Mouse (Mus musculus) Patski (cell line): Measurements from ENCODE around the gene Hoxa6. TPM values are rescaled to one million over a fixed set of nuclear protein-coding genes. Genes with fewer than 3 reads are reported as not detected.

Experiments used
- ATAC-seq: fragments of 100-300 bp; one replicate; pipeline ENCODE4 v1.8.0; 2021
- CTCF ChIA-PET: fragments of 350-600 bp; sonication (Branson Sonifier 250); formaldehyde crosslinking; loops from one replicate; lab custom pipeline; 2022; ENCODE audit warnings: inconsistent platforms; lab: Charles Lee
- POLR2A ChIA-PET: fragments of 350-600 bp; sonication (Branson Sonifier 250); formaldehyde crosslinking; loops from one replicate; lab custom pipeline; 2022; ENCODE audit warnings: antibody characterized with exemption, inconsistent platforms; lab: Charles Lee
- DNase-seq: peaks from one replicate; pipeline ENCODE4 v3.0.0-alpha.2; 2011; ENCODE audit warnings: low read depth, low spot score
- H3K27me3 ChIP-seq: fragments of 371-371 bp; one replicate; pipeline ENCODE4 v1.5.1; 2021
- CTCF ChIP-seq: fragments of 100-300 bp; IDR thresholded peaks from one replicate; pipeline ENCODE4 v1.5.1; 2021
- in situ Hi-C: fragments of 300-500 bp; cut with MboI; formaldehyde crosslinking; loops from 3 replicates; pipeline ENCODE4 v1.11.1; 2018; ENCODE audit warnings: low pct_unique_long_range_greater_than_20kb, mixed read lengths
- polyA plus RNA-seq: library from polyadenylated mRNA; unstranded; gene quantifications from one replicate; pipeline ENCODE4 v1.2.3, GENCODE M21; 2021

Hoxa6 gene
- polyA plus RNA-seq, 1 experiment from 2014 or later, result 13.5 TPM

- CTCF ChIA-PET, result interaction anchor here (1.3 kb wide), 1 partner anchor 11 kb away, joined by 4 read pairs; no protein-coding TSS in a partner anchor
- H3K27me3 ChIP-seq, result no peaks in the 10 kb centered on the region
- DNase-seq (no peak), ATAC-seq (no peak)
- in situ Hi-C loops, result no loop called here
- no peak for TF ChIP-seq CTCF
- POLR2A ChIA-PET, result interaction anchor here (1.0 kb wide), 1 partner anchor 16 kb away, joined by 4 read pairs; no protein-coding TSS in a partner anchor
Measured at GRCm38 (mm10) chr6:52189909-52190308, 18.6 kb downstream of the Hoxa6 start.

GRCm38 (mm10) chr6:52189172-52189591 is 19.3 kb downstream of the Hoxa6 start:
- DNase-seq (no peak), ATAC-seq (no peak)
- no peak for TF ChIP-seq CTCF
- ChIA-PET POLR2A (interaction anchor here (1.0 to 1.2 kb wide), 2 partner anchors 13 to 16 kb away, joined by 3 to 4 read pairs; no protein-coding TSS in a partner anchor), CTCF (interaction anchor here (1.3 kb wide), 1 partner anchor 10 kb away, joined by 4 read pairs; no protein-coding TSS in a partner anchor)
- in situ Hi-C loops, result no loop called here
- H3K27me3 ChIP-seq, result no peaks in the 10 kb centered on the region

GRCm38 (mm10) chr6:52186500-52186899 is 22.0 kb downstream of the Hoxa6 start:
- H3K27me3 ChIP-seq, result no peaks in the 10 kb centered on the region
- ATAC-seq (no peak), DNase-seq (no peak)
- ChIA-PET POLR2A (no interaction called here), CTCF (interaction anchor here (1.2 to 1.8 kb wide), 2 partner anchors 18 to 185 kb away, joined by 3 to 6 read pairs; partner anchors contain the start of gene Hoxa5)
- TF ChIP-seq CTCF, result no peak
- in situ Hi-C loops, result no loop called here

GRCm38 (mm10) chr6:52185834-52186233 is 22.7 kb downstream of the Hoxa6 start:
- in situ Hi-C loops, result no loop called here
- no peak for TF ChIP-seq CTCF
- DNase-seq, result no peak
- no peaks in the 10 kb centered on the region for H3K27me3 ChIP-seq
- POLR2A ChIA-PET, result interaction anchor here (0.6 to 16.4 kb wide), 4 partner anchors 12 to 515 kb away, joined by 3 to 378 read pairs (median 3); partner anchors contain the start of genes Gm28308, Hoxa10, Hoxa3 and Hoxa6
- no peak for ATAC-seq
- CTCF ChIA-PET, result no interaction called here

GRCm38 (mm10) chr6:52185222-52185621 is 23.3 kb downstream of the Hoxa6 start:
- in situ Hi-C loops, result no loop called here
- ATAC-seq (no peak), DNase-seq (no peak)
- H3K27me3 ChIP-seq, result no peaks in the 10 kb centered on the region
- POLR2A ChIA-PET, result interaction anchor here (0.6 to 16.4 kb wide), 4 partner anchors 13 to 516 kb away, joined by 3 to 378 read pairs (median 3); partner anchors contain the start of genes Gm28308, Hoxa10, Hoxa3 and Hoxa6
- CTCF ChIA-PET, result interaction anchor here (1.6 kb wide), 1 partner anchor 10 kb away, joined by 5 read pairs; no protein-coding TSS in a partner anchor
- no peak for TF ChIP-seq CTCF

- ATAC-seq (no peak), DNase-seq (no peak)
- H3K27me3 ChIP-seq, result no peaks in the 10 kb centered on the region
- POLR2A ChIA-PET, result interaction anchor here (0.7 to 16.4 kb wide), 5 partner anchors 20 to 155 kb away, joined by 3 to 378 read pairs (median 4); partner anchors contain the start of genes Gm28308, Hoxa10, Hoxa3 and Hoxa5
- TF ChIP-seq CTCF, result no peak
- CTCF ChIA-PET, result interaction anchor here (0.9 to 1.8 kb wide), 6 partner anchors 10 to 54 kb away, joined by 3 to 5 read pairs (median 4); partner anchors contain the start of genes Hoxa5 and Hoxa7
- in situ Hi-C loops, result no loop called here
Measured at GRCm38 (mm10) chr6:52184668-52185067, 23.9 kb downstream of the Hoxa6 start.

- peak; percentile 22 for ATAC-seq
- ChIA-PET POLR2A (interaction anchor here (1.0 to 16.4 kb wide), 6 partner anchors 9 to 63 kb away, joined by 3 to 378 read pairs (median 4); partner anchors contain the start of genes Gm28308, Hoxa10, Hoxa11 and Hoxa3), CTCF (interaction anchor here (0.7 to 1.8 kb wide), 16 partner anchors 8 to 185 kb away, joined by 3 to 7 read pairs (median 4); partner anchors contain the start of genes Gm28308, Hoxa10, Hoxa3 and Hoxa5)
- no peaks in the 10 kb centered on the region for H3K27me3 ChIP-seq
- no peak for DNase-seq
- TF ChIP-seq CTCF, result no peak
- in situ Hi-C loops, result no loop called here
Measured at GRCm38 (mm10) chr6:52183311-52184080, 25.0 kb downstream of the Hoxa6 start.

- H3K27me3 ChIP-seq, result no peaks in the 10 kb centered on the region
- no peak for TF ChIP-seq CTCF
- ChIA-PET POLR2A (interaction anchor here (0.9 to 16.4 kb wide), 6 partner anchors 8 to 63 kb away, joined by 3 to 378 read pairs (median 4); partner anchors contain the start of genes Gm28308, Hoxa10, Hoxa11 and Hoxa3), CTCF (interaction anchor here (1.3 to 1.8 kb wide), 5 partner anchors 21 to 184 kb away, joined by 4 to 5 read pairs (median 5); partner anchors contain the start of gene Hoxa5)
- ATAC-seq (no peak), DNase-seq (no peak)
- in situ Hi-C loops, result no loop called here
Measured at GRCm38 (mm10) chr6:52182793-52183192, 25.7 kb downstream of the Hoxa6 start.

GRCm38 (mm10) chr6:52182030-52182429 is 26.5 kb downstream of the Hoxa6 start:
- no peak for DNase-seq
- no peak for ATAC-seq
- in situ Hi-C loops, result no loop called here
- no peaks in the 10 kb centered on the region for H3K27me3 ChIP-seq
- no peak for TF ChIP-seq CTCF
- CTCF ChIA-PET, result interaction anchor here (1.3 to 1.6 kb wide), 2 partner anchors 23 to 180 kb away, joined by 4 read pairs; partner anchors contain the start of gene Hoxa5
- POLR2A ChIA-PET, result interaction anchor here (0.6 to 16.4 kb wide), 6 partner anchors 7 to 1406 kb away, joined by 3 to 378 read pairs (median 4); partner anchors contain the start of genes Gm28308, Hoxa10, Hoxa3 and Hoxa6

- no peaks in the 10 kb centered on the region for H3K27me3 ChIP-seq
- POLR2A ChIA-PET, result interaction anchor here (16.4 kb wide), 1 partner anchor 44 kb away, joined by 378 read pairs; the partner anchor contains the start of genes Gm28308, Hoxa10, Hoxa3 and Hoxa6
- ATAC-seq, result no peak
- in situ Hi-C loops, result no loop called here
- CTCF ChIA-PET, result interaction anchor here (1.6 kb wide), 1 partner anchor 20 kb away, joined by 4 read pairs; no protein-coding TSS in a partner anchor
- no peak for DNase-seq
- TF ChIP-seq CTCF, result no peak
Measured at GRCm38 (mm10) chr6:52180726-52181125, 27.8 kb downstream of the Hoxa6 start.
